Mouse (Mus musculus) kidney, adult 2 months (tissue): ENCODE results near the gene Fzd10.

ENCODE experiments used
- CTCF ChIP-seq: fragments of 200-500 bp; conservative IDR thresholded peaks from 2 replicates; pipeline ENCODE4 v1.5.1; 2011; ENCODE audit warnings: low read depth, mild to moderate bottlenecking, control low read depth, low read length, moderate library complexity, mixed read lengths; ENCODE audit not compliant: insufficient read depth, insufficient read length
- POLR2A ChIP-seq: fragments of 200-500 bp; IDR thresholded peaks from one replicate; pipeline ENCODE4 v1.6.1; 2011; ENCODE audit warnings: low read depth, low read length, control low read depth

DNA sequence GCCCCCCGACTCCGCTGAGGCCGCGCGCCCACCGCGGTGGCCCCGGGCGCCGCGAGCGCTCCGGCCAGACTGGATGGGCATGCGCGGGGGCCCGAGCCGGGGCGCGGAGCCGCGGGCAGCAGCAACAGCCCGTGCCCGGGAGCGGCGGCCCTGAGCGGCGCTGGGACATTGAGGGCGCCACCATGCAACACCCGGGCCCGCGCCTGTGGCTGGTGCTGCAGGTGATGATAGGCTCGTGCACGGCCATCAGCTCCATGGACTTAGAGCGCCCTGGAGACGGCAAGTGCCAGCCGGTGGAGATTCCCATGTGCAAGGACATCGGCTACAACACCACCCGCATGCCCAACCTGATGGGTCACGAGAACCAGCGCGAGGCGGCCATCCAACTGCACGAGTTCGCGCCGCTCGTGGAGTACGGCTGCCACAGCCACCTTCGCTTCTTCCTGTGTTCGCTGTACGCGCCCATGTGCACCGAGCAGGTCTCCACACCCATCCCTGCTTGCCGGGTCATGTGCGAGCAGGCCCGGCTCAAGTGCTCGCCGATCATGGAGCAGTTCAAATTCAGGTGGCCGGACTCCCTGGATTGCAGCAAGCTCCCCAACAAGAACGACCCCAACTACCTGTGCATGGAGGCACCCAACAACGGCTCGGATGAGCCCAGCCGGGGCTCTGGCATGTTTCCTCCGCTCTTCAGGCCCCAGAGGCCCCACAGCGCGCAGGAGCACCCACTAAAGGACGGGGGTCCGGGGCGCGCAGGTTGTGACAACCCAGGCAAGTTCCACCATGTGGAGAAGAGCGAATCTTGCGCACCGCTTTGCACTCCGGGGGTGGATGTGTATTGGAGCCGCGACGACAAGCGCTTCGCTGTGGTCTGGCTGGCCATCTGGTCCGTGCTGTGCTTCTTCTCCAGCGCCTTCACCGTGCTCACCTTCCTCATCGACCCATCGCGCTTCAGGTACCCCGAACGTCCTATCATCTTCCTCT lies 684 bp downstream of the Fzd10 start:
- no peak for TF ChIP-seq POLR2A
- TF ChIP-seq CTCF = no peak
